Mouse (Mus musculus): ENCODE measurements around the gene Tas1r2.

GRCm38 (mm10) chr4:139637847-139638246 lies 15.5 kb upstream of the Tas1r2 start:
- TF ChIP-seq POLR2A (IDR thresholded peaks at IDR 0.05; ENCODE audit: low read depth, low read length) (no peak), CTCF (IDR thresholded peaks at IDR 0.05; ENCODE audit: extremely low read depth, insufficient read depth, insufficient read length, insufficient replicate concordance) (no peak)
